Mouse (Mus musculus): ENCODE data around the gene Nr1h2. TPM values are rescaled to one million over a fixed set of nuclear protein-coding genes. Genes with fewer than 3 reads are reported as not detected.

Nr1h2 gene
- total and polyA plus RNA-seq, 3 experiments, result 49.7 to 82.3 TPM; not detected in 1

- no peaks in the 10 kb centered on the region for H3K9me3 ChIP-seq (replicated peaks; ENCODE audit: insufficient read depth, low read length)
- H3K36me3 ChIP-seq (ENCODE audit: control insufficient read depth in 1 of 2, insufficient read depth in 2 of 2, low read length in 2 of 2), result no peaks in the 10 kb centered on the region
- peaks cover 0 to under 1% of the 10 kb centered on the region in 2 experiments; a peak in 1 of 4 replicates for H3K4me1 ChIP-seq (ENCODE audit: control insufficient read depth in 1 of 2, insufficient read depth in 2 of 2, low read length in 2 of 2)
- no peaks in the 10 kb centered on the region for H3K79me2 ChIP-seq (ENCODE audit: control insufficient read depth, insufficient read depth, low read length, poor library complexity)
- no peak for TF ChIP-seq BHLHE40 (IDR thresholded peaks at IDR 0.05; ENCODE audit: borderline replicate concordance, low read depth, low read length)
- TF ChIP-seq JUND (IDR thresholded peaks at IDR 0.05; ENCODE audit: low read depth, low read length), result no peak
- TF ChIP-seq ZC3H11A (IDR thresholded peaks at IDR 0.05; ENCODE audit: low read depth, low read length), result no peak
- no peak for TF ChIP-seq EP300 (IDR thresholded peaks at IDR 0.05; ENCODE audit: low read depth in 1 of 2, low read length in 2 of 2)
- no peak for TF ChIP-seq TCF12 (IDR thresholded peaks at IDR 0.05; ENCODE audit: low read depth, low read length)
- TF ChIP-seq MAZ (IDR thresholded peaks at IDR 0.05; ENCODE audit: low read depth, low read length), result no peak
- no peak for TF ChIP-seq TAL1 (IDR thresholded peaks at IDR 0.05; ENCODE audit: low read length)
- no peak for TF ChIP-seq MYB (IDR thresholded peaks at IDR 0.05; ENCODE audit: low read depth, low read length)
- TF ChIP-seq KAT2A (conservative IDR thresholded peaks at IDR 0.05; ENCODE audit: low read depth, low read length), result no peak
- TF ChIP-seq MEF2A (IDR thresholded peaks at IDR 0.05; ENCODE audit: extremely low read depth, insufficient replicate concordance, low read depth, low read length, poor library complexity, severe bottlenecking), result no peak
- TF ChIP-seq SMC3 (IDR thresholded peaks at IDR 0.05; ENCODE audit: low read depth, low read length), result no peak
- no peak for TF ChIP-seq USF2 (IDR thresholded peaks at IDR 0.05; ENCODE audit: borderline replicate concordance in 1 of 2, insufficient read depth in 1 of 2, low read depth in 1 of 2, low read length in 2 of 2)
- no peak for TF ChIP-seq GATA1 (IDR thresholded peaks at IDR 0.05; ENCODE audit: low read depth, low read length)
- no peak for TF ChIP-seq SIN3A (IDR thresholded peaks at IDR 0.05; ENCODE audit: low read length)
- no peak for TF ChIP-seq HCFC1 (IDR thresholded peaks at IDR 0.05; ENCODE audit: low read depth, low read length)
- TF ChIP-seq USF1 (IDR thresholded peaks at IDR 0.05; ENCODE audit: low read depth, low read length), result no peak
- no peak for TF ChIP-seq NRF1 (IDR thresholded peaks at IDR 0.05; ENCODE audit: insufficient read depth, low read depth, low read length, poor library complexity, severe bottlenecking)
- H3K27ac ChIP-seq (ENCODE audit: control insufficient read depth, low read depth, low read length), result no peak overlapping the region
- DNase-seq (ENCODE audit: low read depth, low spot score), result no peak
- H3K4me3 ChIP-seq (ENCODE audit: control insufficient read depth in 1 of 2, insufficient read depth in 1 of 2, low read depth in 2 of 2, low read length in 2 of 2), result no peak overlapping the region
- no peaks in the 10 kb centered on the region for H3K27me3 ChIP-seq (ENCODE audit: control insufficient read depth in 1 of 2, insufficient read depth in 2 of 2, low read length in 2 of 2)
- H3K9ac ChIP-seq (ENCODE audit: control insufficient read depth, low read depth, low read length, poor library complexity, severe bottlenecking), result no peak overlapping the region
Observed at GRCm38 (mm10) chr7:44533746-44534045, 20.1 kb downstream of the Nr1h2 start.

GRCm38 (mm10) chr7:44532918-44533745 lies 20.6 kb downstream of the Nr1h2 start:
- Histone ChIP-seq H3K9me3 (replicated peaks; ENCODE audit: insufficient read depth, low read length) (no peaks in the 10 kb centered on the region), H3K27ac (ENCODE audit: control insufficient read depth, low read depth, low read length) (no peak overlapping the region), H3K4me3 (ENCODE audit: control insufficient read depth in 1 of 2, insufficient read depth in 1 of 2, low read depth in 2 of 2, low read length in 2 of 2) (no peak overlapping the region), H3K79me2 (ENCODE audit: control insufficient read depth, insufficient read depth, low read length, poor library complexity) (no peaks in the 10 kb centered on the region), H3K4me1 (ENCODE audit: control insufficient read depth in 1 of 2, insufficient read depth in 2 of 2, low read length in 2 of 2) (peaks cover 0 to 6% of the 10 kb centered on the region in 2 experiments; a peak in 2 of 4 replicates), H3K27me3 (ENCODE audit: control insufficient read depth in 1 of 2, insufficient read depth in 2 of 2, low read length in 2 of 2) (no peaks in the 10 kb centered on the region), H3K9ac (ENCODE audit: control insufficient read depth, low read depth, low read length, poor library complexity, severe bottlenecking) (no peak overlapping the region), H3K36me3 (ENCODE audit: control insufficient read depth in 1 of 2, insufficient read depth in 2 of 2, low read length in 2 of 2) (0 out of 4 replicates have a peak, but pooled peaks cover 0 to 2% of the 10 kb centered on the region in 2 experiments)
- no peak for DNase-seq (ENCODE audit: low read depth, low spot score)
- no peak for TF ChIP-seq ZC3H11A (IDR thresholded peaks at IDR 0.05; ENCODE audit: low read depth, low read length)
- TF ChIP-seq TCF12 (IDR thresholded peaks at IDR 0.05; ENCODE audit: low read depth, low read length), result no peak
- TF ChIP-seq MAFK (IDR thresholded peaks at IDR 0.05; ENCODE audit: borderline replicate concordance, low read depth, low read length), result no peak
- no peak for TF ChIP-seq NRF1 (IDR thresholded peaks at IDR 0.05; ENCODE audit: insufficient read depth, low read depth, low read length, poor library complexity, severe bottlenecking)

Measured in MEL (cell line).